Mouse (Mus musculus): ENCODE results near the gene Eya4.

Gene Eya4

DNA sequence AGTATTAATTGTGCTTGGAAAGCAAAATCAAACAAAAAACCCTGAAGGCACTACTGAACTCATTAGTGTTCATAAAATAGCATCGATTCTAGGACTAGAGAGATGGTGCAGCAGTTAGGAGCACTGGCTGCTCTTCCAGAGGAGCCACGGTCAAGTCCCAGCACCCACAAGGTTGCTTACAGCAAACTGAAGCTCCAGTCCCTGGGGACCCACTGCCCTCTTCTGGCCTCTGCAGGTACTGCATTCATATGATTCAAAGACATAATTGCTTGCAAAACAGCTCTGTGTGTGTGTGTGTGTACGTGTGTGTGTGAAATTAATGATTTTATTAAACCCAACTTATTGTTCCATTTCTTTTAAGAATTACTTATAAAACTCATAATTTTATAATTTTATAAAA, 200.2 kb downstream of the Eya4 start:
- DNase-seq: peak; percentile 22

DNA sequence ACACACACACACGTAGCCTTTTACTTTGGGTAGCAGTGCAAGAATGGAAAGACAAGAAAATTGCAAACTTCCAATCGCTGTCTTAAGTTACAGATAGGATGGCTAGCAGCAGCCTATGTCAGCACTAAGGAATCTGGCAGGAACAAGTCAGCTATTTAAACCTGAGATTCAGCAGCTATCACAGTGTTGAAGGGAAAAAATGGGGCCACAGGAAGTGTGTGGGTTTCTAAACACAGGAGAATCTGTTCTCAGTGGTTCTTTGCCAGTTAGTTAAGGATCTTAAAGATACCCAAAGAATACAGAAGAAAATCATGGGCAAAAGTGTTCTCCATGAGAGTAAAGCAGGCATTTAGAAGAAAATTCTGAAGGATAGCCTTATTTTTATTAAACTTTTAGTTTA, 206.0 kb downstream of the Eya4 start:
- no peak for DNase-seq

DNA sequence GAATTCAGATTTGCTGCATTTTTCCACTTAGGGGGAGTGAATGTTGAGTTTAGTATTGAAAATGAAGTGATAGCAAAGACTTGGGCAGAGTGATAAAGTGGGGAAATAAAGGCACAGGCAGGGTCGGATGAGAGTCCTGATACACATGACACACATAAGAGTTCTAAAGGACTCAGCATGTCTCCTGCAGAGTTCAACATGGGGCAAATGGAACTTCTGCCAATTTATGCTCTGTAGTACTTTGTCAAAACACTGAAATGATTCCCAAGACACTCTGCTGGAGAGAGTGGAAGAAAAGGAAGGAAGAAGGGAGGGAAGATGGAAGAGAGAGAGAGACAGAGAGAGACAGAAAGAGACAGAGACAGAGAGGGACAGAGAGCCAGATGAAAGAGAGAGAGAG, 222.6 kb downstream of the Eya4 start:
- no peak for DNase-seq

DNA sequence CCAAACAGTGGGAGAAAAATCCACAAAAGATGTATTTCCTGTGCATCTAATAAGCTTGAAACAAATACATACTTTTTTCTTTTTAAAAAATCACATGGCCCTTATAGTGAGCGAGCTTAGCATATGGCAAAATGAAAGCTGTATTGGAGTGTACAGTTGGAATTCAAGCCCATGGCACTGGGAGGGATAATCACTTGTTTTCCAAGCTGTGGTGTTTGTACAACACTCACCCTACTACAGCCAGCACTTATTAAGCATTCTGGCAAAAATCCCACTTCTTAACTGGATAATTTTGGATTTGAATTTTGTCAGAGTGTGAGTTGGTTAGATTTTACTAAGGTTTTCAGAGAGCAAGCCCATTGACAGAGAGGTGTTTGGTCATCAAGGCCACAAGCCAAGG, 223.4 kb downstream of the Eya4 start:
- DNase-seq: no peak

DNA sequence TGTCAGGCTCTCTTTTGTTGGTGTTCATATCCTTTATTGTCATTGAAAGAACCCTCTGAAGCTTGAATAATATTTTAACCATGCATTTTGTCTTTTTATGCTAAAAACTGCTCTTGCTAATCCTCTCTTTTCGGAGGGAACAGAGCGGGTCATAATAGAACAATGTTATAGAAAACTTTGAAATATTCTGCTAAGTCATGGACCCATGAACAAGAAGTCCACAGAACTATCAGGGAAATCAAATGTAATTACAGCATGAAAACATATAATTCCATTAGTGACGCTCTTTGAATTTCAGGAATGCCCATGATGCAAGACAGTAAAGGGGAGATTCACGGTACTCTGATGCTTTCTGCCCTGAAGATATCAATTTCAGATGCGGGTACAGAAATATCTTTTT, 224.1 kb downstream of the Eya4 start:
- DNase-seq: no peak

DNA sequence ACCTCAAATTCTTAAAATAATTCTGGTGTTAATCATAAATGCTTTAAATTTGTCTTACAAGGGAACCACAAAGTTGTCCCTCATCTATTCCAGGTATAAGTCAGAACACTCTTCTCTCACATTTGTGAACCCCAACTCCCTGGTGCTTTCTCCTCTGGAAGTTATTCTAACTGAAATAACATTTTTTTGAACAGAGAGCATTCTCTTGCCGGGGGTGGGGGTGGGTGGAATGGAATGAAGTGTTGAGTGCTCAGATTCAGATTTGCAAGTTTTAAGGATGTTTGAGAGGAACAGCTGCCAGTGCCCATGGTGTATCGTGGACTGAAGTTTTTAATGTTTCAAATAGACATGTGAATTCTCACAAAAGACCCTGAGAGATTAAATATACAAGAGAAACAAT, 230.1 kb downstream of the Eya4 start:
- DNase-seq: no peak

DNA sequence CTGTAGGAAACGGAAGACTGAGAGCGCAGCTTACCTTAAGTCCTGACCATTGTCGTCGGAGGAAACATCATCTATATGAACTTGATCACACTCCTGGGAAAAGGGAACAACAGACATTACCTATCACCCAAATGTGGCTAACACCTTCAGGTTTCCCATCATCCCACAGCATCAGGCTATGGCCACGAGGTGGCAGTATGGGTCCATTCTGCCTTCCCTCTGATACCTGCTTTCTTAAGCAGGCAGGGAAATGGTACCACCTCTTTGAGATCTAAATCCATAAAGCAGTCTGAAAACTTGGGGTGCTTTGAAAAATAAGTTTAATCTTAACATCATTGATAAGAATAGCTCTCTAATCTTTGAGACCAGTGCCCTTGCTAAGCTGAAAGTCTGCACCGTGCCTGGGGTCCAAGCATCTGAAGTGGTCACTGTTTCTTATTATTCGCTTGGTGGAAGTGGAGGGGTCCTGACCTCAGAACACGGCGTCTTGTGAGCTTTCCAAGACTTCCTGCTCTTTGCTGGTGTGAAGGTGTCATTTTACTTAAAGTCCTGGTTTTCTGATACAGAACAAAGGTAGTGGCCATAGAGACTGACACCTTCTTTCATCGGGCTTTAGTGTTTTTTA, 233.7 kb downstream of the Eya4 start:
- peak; percentile 39 for DNase-seq

DNA sequence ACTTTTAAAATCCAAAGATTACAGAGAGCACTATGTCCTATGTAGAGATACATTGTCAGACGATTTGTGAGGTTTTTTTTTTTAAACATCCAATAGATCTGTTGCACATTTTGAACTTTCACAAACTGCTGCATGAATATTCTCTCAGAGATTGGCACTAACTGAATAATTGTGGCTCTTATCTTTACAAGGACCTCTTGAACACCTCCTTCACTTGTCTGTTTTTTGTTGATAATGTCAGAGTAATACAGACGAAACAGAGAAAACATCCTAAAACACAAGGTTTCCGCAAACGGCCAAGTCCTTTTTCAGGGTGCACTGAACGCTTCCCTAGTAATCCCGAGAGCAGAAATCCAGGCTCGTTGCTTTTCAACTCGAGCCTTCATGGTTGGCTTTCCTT, 234.5 kb downstream of the Eya4 start:
- no peak for DNase-seq

DNA sequence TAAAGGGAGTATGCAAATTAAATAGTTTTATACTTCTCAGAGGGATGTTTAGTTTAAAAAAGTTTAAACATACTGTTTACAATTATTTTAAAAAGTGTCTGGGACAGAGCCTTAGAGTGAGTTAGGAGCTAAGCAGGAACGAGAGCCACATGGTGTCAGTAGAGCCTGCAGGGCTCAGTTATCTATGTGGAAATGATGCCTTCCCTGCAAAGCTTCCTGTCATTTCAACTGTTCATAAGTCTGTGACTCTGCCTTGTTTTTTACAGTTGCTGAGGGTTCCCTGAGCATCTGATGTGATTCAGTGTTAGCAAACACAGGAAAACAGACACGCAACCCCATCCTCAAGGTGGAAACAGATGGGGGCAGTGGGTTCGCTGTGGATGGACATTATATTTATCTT, 235.3 kb downstream of the Eya4 start:
- DNase-seq: no peak

DNA sequence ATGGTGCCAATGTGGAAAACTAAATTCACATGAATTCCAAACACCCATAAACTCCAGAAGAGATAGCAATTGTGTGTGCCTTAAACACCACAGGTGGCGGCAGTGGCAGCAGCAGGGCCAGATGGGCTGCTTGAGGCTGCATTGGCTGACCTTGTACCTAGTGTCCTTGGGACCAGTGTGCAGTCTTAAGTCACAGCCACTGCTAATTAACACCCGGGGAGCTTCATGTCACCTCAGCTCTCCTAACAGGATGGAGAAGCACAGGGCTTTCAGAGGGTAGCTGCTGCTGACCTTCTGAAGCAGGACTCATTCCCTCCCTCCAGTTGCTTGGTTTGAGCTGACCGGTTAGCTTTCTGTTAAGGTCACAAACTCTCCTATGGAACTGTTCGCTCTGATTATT, 242.5 kb downstream of the Eya4 start:
- DNase-seq: no peak

DNA sequence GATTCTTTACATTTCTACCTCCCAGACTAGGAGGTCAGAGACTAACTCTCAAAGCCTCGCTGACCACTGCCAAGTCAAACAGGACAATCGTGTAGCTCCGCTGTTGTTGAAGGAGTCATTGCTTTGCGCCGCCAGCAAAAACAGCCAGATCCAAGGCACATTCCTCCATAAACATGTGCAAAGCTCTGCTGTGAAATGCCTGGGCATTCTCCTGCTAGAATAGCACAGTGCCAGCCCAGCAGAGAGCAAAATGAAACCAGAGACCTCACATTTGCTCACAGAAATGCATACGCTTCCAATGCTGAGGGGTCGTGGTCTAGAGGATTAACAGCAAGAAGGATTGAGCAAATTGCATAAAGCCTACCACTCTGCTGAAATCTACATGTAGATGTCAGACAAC, 258.1 kb downstream of the Eya4 start:
- DNase-seq: no peak

DNA sequence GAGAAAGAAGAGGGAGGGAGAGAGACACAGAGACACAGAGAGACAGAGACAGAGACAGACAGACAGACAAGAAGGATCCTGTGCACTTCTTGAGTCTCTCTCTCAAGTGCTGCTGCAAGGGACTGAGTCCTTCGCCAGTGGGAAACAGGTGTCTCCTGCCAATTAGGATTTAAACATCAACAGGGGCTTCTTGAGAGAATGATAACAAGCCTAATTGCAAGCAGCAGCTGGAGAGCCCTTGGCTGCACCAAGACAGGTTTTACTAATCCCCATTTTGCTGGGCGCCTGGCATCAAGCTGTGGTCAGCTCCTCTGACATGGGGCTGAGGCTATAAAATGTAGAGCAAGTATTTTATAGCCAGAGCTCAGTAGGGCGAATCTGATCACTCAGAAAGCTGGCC, 259.0 kb downstream of the Eya4 start:
- no peak for DNase-seq

DNA sequence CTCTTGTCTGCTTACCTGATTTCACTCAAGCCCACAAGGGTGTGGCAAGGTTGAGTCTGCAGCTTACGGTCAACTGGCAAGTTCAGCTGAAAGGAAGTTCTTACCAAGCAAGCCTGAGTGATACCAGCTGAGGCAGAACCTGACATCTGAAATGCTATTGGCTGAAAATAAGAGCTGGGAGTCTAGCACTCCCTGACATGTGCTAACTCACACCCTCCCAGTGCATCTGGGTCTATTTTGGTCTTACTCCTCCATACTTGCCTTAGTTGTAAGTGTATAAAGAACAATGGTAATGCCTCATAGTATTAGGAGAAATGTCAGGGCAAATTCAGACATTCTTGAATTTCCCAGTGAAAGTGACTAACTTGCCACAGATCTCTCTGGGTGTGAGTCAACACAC, 260.3 kb downstream of the Eya4 start:
- no peak for DNase-seq

DNA sequence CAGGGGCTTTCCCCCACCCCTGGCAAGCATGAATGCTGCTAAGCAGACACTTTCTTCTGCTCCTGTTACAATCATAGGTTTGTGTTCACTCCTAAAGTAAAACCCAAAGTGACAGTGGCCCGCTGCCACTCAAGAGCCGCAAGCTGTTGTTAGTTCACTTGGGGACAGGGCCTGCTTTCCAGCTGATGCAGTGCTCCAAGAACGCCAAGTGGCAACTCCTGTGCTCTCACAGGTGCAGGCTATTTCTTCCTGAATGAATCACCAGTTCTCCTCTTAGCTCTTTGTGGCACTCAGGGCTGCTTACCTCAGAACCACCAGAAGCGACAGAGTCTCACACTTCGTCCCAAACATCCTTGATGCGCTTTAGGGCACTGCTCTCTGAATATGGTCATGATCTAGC, 261.3 kb downstream of the Eya4 start:
- DNase-seq: no peak

DNA sequence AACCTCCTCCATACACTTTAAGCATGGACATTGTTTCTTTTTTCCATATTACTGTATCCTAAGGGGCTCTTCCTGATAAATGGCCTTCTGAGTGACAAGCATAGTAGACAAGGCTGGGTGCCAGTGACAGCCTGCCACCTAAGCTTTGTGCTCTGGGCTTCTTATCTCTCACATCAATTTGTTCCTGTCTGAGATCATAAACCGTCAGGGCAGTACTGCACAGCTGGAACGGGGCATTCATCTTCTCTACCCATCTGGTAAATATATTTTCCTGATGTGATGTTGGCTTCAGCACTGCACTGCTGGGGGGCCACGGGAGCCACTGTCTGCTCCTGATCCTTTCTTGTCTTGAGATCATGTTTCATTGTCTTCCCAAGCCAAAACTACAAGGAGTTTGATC, 261.8 kb downstream of the Eya4 start:
- DNase-seq: no peak

DNA sequence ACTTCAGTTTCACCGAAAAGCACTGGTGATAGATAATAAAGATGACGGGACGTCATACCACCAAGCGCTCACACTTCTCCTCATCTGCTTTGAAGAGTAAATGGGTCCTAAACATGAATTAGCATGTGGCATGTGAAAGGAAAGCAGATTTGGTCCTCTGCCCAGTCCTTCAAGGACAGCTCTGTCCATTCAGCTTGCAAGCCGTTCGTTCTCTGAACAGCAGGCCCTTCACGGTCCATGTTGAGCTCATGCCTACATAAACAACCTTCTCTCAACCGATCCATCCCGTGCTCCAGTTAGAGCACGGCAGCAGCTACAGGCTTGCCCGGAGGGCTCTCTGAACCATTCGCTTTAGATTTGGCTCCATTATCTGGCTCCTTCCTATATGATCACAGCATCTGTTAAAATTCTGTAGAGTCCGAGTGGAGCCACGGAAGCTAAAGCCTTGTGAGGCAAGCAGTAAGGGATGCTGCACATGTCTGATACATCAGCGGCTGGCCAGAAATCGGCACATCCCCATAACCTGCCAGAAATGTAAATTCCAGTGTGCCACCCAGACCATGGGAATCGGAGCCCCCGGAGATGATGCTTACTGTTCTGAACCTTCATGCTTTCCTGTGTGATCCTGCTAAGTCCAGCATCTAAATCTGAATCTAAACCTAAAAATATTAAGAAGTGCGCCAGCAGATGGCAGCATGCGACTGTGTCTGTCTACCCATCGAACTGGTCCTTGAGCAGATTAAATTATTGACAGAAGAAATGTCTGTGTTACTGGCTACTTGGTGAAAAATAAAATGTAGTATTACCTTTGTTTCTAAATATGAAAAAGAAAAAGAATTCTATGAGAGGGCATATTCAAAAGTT, 264.0 kb downstream of the Eya4 start:
- DNase-seq: no peak

DNA sequence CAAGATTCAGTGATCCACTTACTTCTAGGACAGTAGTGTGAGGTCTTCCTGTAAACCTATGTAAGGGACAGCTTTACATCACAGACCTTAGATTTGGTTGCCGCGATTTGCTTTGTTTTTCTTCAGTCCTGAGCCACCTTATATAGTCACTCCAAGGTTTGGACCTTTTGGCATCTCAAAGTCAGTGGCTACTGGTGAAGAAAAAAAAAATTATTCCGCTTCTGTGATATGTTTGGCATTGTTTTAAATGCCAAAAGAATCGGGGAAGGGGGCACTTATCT, 269.1 kb downstream of the Eya4 start:
- DNase-seq: no peak

DNA sequence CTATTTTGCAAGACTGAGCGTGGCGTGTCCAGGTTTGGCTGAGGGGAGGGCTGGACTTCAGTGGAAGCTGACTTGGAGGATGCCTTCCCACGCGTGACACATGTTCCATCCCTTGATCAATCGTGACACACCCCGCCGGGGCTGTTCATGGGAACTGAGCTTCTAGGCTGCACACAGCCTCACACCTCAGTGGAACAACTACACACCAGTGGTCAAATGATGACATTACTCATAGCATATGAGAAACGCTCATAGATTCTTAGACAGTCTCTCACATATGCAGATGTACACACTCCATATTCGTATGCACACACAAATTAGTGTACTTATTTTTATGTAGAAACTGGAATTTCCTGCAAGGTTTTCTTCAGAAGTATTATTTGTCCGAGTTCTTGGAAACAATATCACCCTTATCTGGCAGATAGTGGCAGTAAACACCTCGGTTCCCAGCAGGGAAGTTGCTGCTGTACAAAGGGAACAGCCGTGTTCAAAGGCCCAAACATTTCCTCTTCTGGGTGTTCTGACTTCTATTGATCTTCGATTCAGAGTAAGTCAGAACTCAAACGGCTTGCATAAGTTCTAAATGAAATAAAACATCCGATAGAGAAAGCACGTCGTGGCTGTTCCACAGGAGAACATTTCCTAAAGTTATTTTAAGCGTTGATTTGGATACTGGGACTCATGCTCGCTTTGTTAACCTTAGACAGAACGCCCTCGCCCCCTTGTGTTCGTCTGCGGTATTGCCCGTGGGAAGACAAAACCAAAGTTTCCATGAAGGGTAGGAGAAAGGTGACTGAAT, 269.6 kb downstream of the Eya4 start:
- peak; percentile 58 for DNase-seq

DNA sequence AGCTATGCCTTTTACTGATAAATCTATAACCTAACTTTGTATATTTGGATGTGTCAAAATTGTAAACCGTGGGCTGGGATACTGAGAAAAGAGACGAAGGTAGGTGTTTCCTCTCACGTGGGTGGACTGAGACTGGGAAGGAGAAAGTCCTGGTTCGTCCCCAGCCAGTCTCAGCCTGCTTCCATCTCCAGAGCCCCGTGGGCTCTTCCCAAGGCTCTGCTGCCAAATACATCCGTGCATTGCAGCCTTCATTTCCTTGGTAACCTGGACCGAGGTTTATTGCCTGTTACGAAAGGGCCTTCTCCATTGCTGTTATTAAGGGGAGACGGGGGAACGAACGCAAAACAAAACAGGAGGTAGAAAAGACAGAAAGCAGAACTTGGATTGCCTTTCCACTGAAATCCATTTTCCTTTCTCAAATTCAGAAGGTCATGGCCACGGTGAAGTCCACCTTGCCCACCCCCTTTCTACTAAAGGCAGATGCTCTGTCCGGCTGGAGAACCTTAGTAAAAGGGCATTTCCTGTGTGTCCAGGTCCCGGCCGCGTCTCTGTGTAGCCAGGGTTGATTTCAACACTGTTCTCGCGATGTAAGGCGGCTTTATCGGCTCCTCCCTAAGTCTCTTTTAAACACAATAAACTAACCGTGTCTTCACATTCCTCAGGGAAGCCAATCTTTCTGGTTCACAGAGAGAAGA, 273.7 kb downstream of the Eya4 start:
- DNase-seq: no peak

DNA sequence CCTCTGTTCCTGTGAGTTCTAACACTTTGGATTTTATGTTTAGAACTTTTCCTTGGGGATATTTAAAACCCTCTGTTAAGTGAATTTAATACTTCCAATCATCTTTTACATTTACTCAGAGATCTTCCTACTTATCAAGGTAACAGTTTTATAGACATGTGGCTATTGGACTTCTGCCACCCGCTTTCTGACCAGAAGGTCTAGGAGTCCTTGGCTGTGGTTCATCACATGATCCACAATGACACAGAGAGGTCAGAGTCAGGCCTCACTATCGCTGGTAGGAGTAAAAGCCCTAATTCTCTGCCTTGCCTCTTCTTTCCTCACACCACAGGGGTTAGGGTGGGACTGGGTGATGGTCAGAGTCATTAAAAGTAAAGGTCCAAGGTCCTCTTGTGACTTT, 277.2 kb downstream of the Eya4 start:
- DNase-seq: no peak

DNA sequence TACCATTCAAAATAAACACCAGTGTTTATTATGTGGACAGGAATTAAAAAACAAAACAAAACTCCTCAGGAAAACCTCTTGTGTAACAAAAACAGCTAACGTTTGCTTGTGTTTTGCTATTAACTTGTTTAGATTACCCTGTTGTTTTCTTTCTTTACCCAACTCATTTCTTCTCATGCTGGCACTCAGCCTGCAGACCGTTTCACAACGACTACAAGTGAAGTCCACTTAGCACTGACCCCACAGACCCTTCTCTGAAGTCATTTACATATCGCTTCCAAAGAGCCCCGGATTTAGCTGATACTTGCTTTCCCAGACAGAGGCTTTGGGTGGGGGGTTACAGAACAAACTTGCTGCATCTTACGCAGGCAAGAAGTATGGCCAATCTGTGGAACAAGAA, 286.9 kb downstream of the Eya4 start:
- DNase-seq: no peak

DNA sequence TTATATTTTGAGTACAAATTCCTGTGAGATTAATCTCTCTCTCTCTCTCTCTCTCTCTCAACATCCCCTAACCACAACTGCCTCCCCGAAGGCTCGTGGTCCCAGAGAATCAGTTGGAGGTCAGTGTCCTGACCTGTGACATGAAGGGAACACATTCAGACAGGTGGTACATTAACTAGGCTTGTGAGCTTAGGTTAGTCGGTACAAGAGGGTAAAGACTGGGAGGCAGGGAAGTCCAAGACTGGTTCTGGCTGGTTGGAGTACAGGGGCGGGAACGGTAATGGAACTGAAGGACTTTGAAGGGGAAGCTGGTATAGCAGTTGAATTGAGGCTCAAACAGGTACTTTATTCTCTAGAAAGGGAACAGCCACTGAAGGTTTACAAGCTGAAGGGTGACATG, 287.9 kb downstream of the Eya4 start:
- no peak for DNase-seq

DNA sequence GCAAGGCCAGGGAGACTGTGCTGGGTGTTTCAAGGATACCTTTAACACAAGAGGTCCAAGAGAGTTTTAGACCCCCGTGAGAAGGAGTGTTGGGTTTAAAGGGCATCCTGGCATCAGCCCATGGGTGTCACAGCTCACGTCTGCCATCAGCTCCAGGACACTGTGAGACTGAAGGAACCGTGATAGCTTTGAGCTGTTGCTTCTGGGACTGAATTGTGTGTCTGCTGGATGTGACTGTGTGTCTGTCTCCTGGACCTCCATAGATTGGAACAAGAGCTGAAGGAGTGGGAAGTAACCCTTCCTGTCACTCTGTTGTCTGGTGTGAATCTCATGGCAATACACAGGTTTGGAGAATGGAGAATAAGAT, 289.9 kb downstream of the Eya4 start:
- no peak for DNase-seq
